Mouse (Mus musculus) inflammation-experienced regulatory T-cells, adult 6 months (primary cell): ENCODE results near the gene Apobec1. TPM values are rescaled to one million over a fixed set of nuclear protein-coding genes. Genes with fewer than 3 reads are reported as not detected.
"Not testable (repeated sequence)": the region's sequence is repeated elsewhere in the genome, so short reads cannot be mapped to it uniquely, and the experiment has no call there.

Source experiments
- ATAC-seq: one replicate; pipeline ENCODE4 v1.8.0; 2017
- polyA plus RNA-seq, 3 experiments: library from polyadenylated mRNA; unstranded; fragments of 100-300 nt; shearing (Covaris generic); gene quantifications; one replicate each; pipeline ENCODE4 v1.2.1; 2017

Apobec1 gene
- polyA plus RNA-seq, 3 experiments from 2014 or later: 23.8 to 43.8 (median 29.2) TPM

- ATAC-seq: peak; percentile 74
Observed at GRCm38 (mm10) chr6:122556959-122557561, 45.2 kb downstream of the Apobec1 start.

DNA sequence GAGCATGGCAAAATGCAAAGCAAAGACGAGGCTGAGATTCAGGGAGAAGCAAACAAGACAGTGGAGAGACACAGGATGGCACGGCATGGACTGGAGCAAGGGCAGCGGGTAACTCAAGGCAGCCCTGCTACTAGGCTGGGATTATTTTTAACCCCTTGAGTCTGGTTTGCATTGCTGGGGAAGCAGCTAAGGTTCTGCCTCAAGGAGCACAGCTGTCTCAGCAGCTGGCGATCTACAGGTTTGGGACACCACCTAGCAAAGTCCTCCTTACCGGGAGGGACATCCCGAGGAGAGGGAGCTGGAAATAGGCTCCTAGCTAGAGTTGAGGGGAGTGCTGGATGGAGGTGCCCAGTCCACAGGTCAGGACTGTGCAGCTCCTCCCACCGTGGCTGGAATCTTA lies 47.0 kb downstream of the Apobec1 start:
- no peak for ATAC-seq

DNA sequence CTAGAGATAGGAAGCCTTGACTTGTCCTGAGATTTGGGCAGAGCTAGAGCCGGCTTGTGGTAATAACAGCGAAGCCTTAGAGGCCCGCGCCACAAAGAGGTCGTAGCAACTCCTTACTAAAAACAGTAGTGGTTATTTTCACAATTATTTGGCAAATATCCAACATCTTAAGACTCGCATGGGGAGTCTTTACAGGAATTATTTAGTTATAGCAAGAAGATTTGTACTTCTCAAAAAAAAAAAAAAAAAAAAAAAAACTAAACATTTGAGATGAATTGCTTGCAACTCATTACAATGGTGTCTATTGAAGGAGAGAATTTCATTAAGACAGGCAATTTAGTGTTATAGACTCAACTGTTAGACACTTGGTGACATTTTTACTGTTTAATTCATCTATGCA lies 48.1 kb downstream of the Apobec1 start:
- no peak for ATAC-seq

DNA sequence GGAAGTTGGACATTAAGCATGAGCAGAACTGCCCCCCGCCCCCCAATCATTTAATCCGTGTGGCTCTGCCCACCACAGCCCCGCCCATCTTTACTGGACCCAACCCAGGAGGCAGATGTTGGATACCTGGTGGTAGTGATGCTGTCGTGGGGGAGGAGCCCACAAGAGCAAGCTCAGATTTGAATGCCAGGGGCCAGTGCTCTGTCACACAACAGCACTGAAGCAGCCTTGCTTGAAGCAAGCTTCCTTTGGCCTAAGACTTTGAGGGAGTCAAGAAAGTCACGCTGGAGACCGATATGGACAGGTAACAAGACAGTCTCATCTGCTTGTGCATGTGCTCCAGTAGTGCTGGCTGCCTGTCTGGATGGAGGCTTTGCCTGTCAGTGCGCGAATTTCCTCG lies 48.6 kb downstream of the Apobec1 start, which contains the start of gene Aicda:
Gene Aicda, plus strand, starts transcription at position 196 of the 400 bp plus-strand sequence.
- ATAC-seq: no peak

DNA sequence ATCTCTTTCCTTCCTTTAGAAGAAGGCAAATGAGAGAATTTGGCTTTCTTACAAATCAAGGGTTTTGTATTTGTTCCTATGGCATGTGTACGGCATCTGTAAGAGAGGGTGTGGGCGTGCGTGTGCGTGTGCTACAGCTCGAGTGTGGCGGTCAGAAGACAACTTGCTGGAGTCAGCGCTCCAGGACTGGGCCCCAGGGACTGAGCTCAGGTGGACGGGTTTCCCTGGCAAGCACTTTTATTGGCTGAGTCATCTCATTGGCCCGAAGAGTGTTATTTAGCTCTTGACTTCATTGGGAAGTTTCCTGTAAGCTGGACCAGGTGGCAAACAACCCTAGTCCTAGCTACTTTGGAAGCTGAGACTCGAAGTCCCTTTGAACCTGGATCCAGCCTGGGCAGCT lies 56.3 kb downstream of the Apobec1 start:
- ATAC-seq: no peak

GRCm38 (mm10) chr6:122545289-122545882 lies 56.9 kb downstream of the Apobec1 start:
- ATAC-seq: no peak

DNA sequence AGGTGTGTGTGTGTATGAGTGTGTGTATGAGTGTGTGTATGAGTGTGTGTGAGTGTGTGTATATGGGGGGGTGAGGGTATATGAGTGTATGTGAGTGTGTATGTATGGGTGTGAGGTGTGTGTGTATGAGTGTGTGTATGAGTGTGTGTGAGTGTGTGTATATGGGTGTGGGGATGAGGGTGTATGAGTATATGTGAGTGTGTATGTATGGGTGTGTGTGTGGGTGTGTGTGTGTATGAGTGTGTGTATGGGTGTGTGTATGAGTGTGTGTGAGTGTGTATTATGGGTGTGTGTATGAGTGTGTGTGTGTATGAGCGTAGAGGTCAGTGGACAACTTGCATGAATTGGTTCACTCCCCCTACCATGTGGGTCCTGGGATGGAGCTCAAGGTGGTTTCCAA lies 57.6 kb downstream of the Apobec1 start:
- ATAC-seq: no peak

DNA sequence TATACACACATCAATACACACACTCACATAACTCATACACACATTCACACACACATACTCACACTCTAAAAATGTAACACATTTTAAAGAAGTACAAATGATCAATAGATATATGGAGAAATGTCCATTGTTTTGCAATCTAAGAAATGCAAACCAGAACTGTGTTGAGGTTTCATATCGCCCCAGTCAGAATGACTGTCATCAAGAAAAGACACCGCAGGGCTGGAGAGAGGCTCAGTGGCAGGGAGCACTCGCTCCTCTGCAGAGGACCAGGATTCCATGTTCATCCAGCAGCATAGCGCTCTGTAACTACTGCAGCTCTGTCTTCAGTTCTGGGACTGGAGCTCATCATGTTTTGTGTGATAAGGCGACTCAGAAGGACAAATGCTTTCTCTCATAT lies 58.7 kb downstream of the Apobec1 start:
- no peak for ATAC-seq

- not testable (repeated sequence) for ATAC-seq
Observed at GRCm38 (mm10) chr6:122542459-122542858, 59.8 kb downstream of the Apobec1 start.

GRCm38 (mm10) chr6:122539564-122539963 lies 62.7 kb downstream of the Apobec1 start:
- no peak for ATAC-seq

- ATAC-seq: no peak
Observed at GRCm38 (mm10) chr6:122534032-122534431, 68.2 kb downstream of the Apobec1 start.

GRCm38 (mm10) chr6:122532883-122533302 lies 69.4 kb downstream of the Apobec1 start:
- ATAC-seq: peak; percentile 91

DNA sequence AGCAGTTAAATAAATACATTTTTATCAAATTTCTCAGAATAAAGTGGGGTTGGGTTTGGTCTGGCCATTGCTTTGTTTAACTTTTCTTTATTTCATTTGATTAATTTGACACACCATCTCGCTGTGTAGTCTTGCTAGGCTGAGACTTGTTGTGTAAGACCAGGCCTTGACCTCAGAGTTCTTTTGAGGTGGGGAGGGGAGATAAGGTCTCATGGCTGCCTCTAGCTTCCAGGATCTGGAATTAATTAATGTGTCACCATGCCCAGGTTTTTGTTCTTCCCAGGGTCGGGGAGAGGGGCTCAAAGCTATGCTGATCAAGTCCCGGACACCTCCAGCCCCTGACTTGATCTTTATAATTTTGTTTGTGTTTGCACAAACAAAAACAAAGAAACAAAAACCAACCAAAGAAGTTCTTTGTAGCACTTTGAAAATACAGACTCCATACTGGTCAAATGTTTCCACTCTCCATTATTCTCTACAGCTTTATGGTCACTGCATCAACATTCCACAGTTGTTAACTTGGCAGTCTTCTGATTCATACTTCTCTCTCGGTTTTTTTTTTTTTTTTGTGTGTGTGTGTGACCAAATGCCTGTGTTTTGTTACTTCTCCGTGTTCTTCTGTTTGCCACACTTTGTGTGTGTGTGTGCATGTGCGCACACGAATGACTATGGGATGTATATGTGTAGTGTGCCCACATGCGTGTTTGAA lies 70.6 kb downstream of the Apobec1 start:
- ATAC-seq: no peak

DNA sequence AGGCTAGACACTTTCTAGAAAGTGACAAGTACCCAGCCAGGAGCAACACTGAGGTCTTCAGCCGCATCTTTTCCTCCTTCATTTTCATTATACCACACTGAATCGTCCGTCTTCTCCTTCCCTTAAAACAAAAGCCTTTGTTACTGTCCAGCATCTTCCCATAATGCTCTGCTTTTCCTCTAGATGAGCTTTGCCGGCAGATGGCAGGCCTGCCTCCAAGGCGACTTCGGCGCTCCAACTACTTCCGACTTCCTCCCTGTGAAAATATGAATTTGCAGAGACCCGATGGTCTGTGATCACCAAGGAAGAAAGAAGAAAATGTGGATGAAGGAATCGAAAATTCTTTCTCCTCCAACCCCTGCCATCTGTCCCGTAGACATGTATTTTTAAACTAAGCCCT lies 74.1 kb downstream of the Apobec1 start:
- no peak for ATAC-seq

Other genes with a start within 250 kb of the Apobec1 start
- gene Rimklb, start 103.7 kb downstream of the Apobec1 start, polyA plus RNA-seq: under 1 TPM in 1 of 3 experiments, not detected in 2; 0.09 TPM
- not detected for gene Mfap5, start 96.6 kb downstream of the Apobec1 start, polyA plus RNA-seq
- 1 to 10 TPM in 2 of 3 experiments, under 1 TPM in 1; 0.39 to 3.3 (median 1.2) TPM for gene Aicda, start 48.6 kb downstream of the Apobec1 start, polyA plus RNA-seq
- gene Gdf3, start 7.6 kb upstream of the Apobec1 start, polyA plus RNA-seq: not detected
- gene Dppa3, start 24.0 kb upstream of the Apobec1 start, polyA plus RNA-seq: not detected
- under 1 TPM in 1 of 3 experiments, not detected in 2; 0.16 TPM for gene Nanog, start 105.0 kb upstream of the Apobec1 start, polyA plus RNA-seq
- 10 to 100 TPM; 59.4 to 80.7 (median 70.8) TPM for gene Slc2a3, start 199.2 kb upstream of the Apobec1 start, polyA plus RNA-seq
- 10 to 100 TPM in 1 of 3 experiments, 1 to 10 TPM in 2; 6.6 to 10.9 (median 9.3) TPM for gene Foxj2, start 217.5 kb upstream of the Apobec1 start, polyA plus RNA-seq